Mouse (Mus musculus): ENCODE measurements around the gene Prss45.
"Not testable (repeated sequence)": the region's sequence is repeated elsewhere in the genome, so short reads cannot be mapped to it uniquely, and the experiment has no call there.

GRCm38 (mm10) chr9:110820546-110820945 is 13.8 kb upstream of the Prss45 start:
- not testable (repeated sequence) for TF ChIP-seq CTCF (IDR thresholded peaks at IDR 0.05; ENCODE audit: low read depth); EP300 (optimal IDR thresholded peaks at IDR 0.05)

Data from stomach, postnatal 0 days (tissue).